Mouse (Mus musculus): ENCODE results near the gene Tsks.

GRCm38 (mm10) chr7:44985595-44986191, 42.7 kb downstream of the Tsks start:
- TF ChIP-seq CTCF (IDR thresholded peaks at IDR 0.05; ENCODE audit: extremely low read depth, insufficient read length, insufficient replicate concordance, low read depth, low read length) (peak; percentile 23; the same call in 1 of the 2 replicates), POLR2A (IDR thresholded peaks at IDR 0.05; ENCODE audit: low read depth, low read length) (no peak)
